Mouse (Mus musculus): ENCODE data around the gene Syn2.

The Syn2 gene

DNA sequence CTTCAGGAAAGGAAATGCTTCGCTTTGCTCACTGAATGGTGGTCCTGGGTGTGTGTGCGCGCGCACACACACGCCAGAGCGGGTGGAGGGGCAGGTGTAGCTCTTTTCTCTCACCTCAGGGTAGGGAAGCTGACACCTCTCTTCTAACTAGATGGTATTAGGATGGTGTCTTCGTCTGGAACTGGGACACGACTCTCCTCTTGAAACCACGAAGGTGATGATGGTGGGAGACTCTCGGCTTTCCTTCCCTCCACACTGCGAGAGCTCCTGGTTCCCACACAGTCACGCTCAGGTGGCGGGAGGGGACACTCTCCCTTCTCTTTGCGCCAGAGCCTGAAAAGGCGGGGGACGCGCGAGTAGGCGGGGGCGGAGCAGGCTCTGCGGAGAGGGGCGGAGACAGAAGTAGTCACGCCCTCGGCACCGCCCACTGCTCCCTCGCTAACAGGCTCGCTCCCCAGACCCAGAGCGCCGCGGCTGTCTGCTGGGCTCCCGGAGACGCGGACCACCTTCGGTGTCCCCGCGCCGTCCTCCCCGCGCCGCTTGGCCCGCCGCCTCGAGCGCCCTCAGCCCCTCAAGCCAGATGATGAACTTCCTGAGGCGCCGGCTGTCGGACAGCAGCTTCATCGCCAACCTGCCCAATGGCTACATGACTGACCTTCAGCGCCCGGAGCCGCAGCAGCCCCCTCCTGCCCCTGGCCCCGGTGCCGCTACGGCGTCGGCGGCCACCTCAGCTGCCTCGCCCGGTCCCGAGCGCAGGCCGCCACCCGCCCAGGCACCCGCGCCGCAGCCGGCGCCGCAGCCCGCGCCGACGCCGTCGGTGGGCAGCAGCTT lies at the start of gene Syn2:
Gene Syn2, plus strand, starts transcription at position 402 of the 831 bp plus-strand sequence.
- DNase-seq (ENCODE audit: low read depth, low spot score) = peak; percentile 88

- DNase-seq (ENCODE audit: low read depth, low spot score) = no peak
Measured at GRCm38 (mm10) chr6:115085274-115085841, 49.3 kb upstream of the Syn2 start.

GRCm38 (mm10) chr6:115088314-115089106 lies 46.2 kb upstream of the Syn2 start:
- DNase-seq (ENCODE audit: low read depth, low spot score) = no peak

- DNase-seq (ENCODE audit: low read depth, low spot score) = no peak
Measured at GRCm38 (mm10) chr6:115091737-115092136, 43.0 kb upstream of the Syn2 start.

GRCm38 (mm10) chr6:115102542-115102941 lies 32.2 kb upstream of the Syn2 start:
- DNase-seq (ENCODE audit: low read depth, low spot score) = no peak

GRCm38 (mm10) chr6:115111426-115111825 lies 23.3 kb upstream of the Syn2 start:
- DNase-seq (ENCODE audit: low read depth, low spot score) = no peak

GRCm38 (mm10) chr6:115122181-115122580 lies 12.5 kb upstream of the Syn2 start:
- DNase-seq (ENCODE audit: low read depth, low spot score) = no peak

DNA sequence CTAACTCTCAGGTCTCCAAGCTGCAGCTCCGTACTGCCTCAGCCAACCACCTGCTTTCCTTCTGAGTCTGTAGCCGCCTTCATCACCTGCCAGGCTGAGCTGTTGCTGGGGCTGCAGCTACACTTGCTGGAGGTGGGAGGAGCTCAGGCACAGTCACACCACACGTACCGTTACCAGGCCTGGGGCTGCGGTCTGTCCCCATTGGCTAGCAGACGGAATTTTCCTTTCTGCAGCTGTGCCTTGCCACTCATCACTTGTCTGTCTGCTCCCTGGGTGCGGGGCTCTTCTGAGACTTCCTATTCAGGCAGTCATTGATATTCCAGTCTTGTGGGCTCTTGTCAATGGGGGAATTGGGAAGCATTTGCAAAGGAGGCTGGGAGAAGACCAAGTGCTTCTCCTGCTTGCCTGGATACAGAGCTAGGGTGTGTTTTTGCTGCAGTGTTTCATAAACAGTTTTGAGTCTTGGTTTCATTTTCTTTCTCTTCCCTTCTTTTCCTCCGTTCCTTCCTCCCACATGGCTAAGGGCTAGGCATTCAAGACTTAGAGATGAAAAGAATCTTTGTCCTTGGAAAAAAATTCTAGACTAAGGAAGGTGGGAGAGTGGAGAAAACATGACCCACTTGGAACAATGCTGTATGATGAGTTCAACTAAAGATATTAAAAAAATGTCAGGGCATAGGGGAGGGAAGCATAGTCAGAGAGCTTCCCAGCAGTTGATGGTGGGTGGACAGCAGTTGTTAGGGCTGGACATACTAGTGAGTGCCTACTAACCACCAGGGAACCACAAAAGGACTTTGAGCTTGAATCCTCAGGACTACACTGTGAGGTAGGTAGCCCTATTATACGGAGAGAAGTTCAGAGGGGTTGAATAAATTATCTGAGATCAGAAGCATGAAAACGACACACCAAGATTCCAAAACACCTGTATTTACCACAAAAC lies 11.2 kb upstream of the Syn2 start:
- DNase-seq (ENCODE audit: low read depth, low spot score) = peak; percentile 73

DNA sequence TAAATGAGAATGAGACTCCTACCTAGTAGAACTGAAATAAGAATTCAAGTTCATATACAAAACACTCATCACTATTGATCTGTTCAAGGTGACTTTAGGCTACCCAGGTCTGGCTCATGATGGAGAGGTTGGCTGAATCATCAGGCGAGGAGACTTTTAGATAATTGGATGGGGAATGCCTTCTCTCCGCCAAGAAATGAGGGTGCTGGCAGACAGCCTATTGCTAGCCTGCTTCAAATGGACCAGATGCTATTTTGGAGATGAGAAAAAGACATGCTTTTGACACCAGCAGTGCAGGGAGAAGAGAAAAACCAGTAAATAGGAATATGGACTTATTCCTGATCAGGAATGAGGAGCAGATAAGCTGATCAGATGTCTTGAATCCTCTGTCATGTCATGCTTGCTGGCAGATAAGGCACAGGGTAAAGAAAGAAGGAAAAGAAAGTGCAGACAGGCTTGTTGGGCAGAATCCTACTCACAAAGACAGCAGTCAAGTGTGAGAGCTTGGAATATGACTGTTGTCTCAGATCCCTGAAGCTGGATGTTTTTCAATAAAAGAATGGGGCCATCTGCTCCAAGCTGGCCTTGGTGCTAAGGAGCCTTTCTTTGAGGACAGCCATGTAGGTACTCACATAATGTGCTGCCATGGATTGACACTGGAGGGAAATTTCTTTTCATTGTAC lies 9.9 kb upstream of the Syn2 start:
- no peak for DNase-seq (ENCODE audit: low read depth, low spot score)

DNA sequence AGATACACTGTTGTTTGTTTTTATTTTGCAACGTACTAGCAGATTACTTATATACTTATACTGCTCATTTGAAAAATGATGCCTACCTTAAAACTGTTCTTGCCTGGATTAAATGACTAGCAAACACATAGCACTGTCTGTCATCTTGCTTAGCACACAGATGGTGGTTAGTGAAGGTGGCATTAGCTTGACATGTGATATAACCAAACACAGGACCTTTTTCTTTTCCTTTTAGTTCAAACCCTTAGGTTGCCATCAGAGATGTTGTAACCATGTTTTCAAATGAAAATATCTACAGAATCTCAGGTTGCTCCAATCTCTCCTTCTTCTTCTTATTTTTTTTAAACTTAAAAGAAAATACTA lies 9.4 kb upstream of the Syn2 start:
- DNase-seq (ENCODE audit: low read depth, low spot score) = no peak

DNA sequence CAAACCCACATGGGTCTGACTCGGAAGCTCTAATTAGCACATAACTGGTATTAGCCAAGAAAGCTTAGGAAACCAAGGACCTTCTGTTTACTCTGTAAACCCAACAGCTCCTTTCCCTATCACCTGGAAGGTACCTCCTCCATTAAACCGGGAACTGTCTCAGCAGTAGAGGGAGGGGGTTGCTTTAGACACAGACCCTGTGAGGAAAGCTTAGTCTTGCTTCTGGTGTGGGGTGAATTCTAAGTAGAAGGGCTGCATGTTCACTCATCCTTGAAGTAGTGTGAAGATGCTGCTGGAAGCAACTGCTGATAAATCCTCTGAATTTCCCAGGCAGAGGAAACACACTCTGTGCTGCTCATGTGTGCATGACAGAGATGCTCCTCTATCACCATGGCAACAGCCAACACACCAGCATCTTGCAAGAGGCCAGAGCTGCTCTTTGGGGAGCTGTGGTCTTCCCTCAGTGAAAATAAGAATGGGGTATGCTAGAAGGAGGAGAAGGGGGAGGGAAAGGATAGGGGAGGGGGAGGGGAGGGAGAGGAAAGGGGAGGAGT lies 8.4 kb upstream of the Syn2 start:
- peak; percentile 19 for DNase-seq (ENCODE audit: low read depth, low spot score)

DNA sequence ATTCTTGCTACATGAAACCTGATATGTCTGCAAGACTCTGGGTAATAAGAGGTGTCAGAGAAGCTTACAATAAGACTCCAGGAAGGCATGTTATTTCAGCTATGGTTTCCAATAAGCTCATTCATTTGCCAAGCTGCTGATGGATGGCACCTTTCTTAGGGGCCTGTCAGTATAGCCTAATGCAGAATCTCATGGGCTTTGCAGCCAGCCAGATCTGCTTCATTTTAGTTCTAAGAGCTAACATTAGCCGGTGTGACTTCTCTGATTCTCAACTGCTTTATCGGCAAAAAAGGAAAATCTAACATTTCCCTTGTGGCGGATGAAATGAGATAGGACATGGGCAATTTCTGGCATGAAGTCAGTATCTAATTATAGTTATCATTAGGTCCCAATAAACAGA lies 7.9 kb upstream of the Syn2 start:
- DNase-seq (ENCODE audit: low read depth, low spot score) = no peak

DNA sequence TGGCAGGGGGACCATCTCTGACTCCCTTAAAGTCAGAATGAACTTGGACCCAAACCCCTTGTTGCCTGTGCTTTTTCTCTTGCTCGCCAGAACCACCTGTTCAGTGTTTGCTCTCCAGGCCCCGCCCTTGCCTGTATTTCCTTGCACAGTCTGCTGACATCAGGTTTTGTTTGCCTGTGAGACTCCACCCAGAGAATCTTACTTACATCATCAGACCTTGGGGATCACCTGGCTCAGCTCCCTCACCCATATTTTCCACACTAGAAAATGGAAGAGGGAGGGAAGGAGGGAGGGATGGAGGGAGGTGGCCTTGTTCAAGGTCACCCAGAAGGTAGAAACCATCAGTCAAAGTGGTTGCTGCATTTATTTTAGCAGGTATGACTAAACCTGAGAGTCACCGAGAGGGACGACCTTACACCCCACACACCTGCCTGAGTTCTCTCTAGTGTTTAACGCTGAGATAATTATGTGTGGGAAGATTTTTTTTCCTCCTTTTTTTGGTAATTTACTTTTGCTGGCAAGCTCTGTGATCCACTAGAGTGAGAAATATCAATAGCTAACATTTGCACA lies 7.4 kb upstream of the Syn2 start:
- DNase-seq (ENCODE audit: low read depth, low spot score) = peak; percentile 13

DNA sequence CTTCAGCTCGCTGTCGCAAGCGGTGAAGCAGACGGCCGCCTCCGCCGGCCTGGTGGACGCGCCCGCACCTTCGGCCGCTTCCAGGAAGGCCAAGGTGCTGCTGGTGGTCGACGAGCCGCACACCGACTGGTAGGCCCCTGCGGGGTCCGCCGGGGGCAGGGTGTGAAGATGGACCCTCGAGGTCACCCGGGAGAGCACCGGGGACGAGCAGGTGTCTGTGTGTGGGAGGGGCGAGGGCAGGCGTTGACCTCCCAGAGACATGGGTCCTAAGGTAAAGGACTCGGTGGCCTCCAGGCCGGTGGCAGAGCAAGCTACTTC lies 589 bp downstream of the Syn2 start:
- DNase-seq (ENCODE audit: low read depth, low spot score) = no peak

DNA sequence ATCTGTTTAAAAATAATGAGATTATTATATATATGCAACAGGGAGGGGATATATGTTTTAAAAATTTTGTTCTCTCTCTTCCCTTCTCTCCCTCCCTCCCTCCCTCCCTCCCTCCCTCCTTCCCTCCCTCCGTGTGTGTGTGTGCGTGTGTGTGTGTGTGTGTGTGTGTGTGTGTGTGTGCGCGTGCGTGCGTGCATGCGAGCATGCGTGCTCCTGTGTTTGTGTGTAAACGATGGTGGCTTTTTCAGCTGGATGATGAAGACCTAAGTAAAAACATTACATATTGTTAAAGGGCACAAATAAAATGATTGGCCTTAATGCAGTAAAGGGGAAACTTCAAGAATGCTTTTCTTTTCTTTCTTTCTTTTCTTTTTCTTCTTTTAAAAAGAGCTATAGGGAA lies 1.5 kb downstream of the Syn2 start:
- DNase-seq (ENCODE audit: low read depth, low spot score) = no peak

DNA sequence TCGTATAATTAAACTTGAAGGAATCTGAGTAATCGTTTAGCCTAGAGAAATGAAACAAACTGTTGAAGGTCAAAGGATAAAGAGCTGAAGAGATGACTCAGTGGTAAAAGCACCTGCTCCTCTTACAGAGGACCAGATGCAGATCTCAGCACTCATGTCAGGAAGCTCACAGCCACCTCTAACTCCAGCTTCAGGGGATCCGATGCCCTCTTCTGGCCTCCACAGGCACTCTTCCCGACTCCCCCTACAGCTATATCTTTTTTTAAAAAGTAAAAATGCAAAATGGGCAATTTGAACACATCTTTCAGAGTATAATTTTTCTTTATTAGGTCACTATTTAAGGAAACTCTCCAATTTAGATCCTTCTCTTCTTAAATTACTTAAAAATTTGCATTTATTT lies 6.7 kb downstream of the Syn2 start:
- no peak for DNase-seq (ENCODE audit: low read depth, low spot score)

- no peak for DNase-seq (ENCODE audit: low read depth, low spot score)
Measured at GRCm38 (mm10) chr6:115161175-115161574, 26.5 kb downstream of the Syn2 start.

- no peak for DNase-seq (ENCODE audit: low read depth, low spot score)
Measured at GRCm38 (mm10) chr6:115165863-115166470, 31.3 kb downstream of the Syn2 start.

DNA sequence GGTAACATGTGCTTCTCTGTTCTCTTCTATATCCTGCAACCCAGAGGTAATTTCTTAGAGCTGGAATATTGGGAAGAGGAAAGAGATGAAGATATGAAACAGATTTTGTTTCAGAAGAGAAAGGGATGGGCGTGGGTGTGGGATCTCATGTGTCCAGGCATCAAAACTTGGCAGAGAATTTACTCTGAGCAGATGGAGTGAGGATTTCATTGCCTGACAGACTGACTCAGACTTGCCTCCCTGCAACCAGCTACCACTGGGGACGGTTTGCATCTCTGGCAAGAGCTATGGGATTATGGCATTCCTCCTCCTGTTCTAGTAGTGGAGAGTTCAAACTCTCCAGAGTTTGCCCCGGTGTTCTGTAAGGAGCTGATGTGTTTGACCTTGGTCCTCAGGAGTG lies 34.2 kb downstream of the Syn2 start:
- no peak for DNase-seq (ENCODE audit: low read depth, low spot score)

DNA sequence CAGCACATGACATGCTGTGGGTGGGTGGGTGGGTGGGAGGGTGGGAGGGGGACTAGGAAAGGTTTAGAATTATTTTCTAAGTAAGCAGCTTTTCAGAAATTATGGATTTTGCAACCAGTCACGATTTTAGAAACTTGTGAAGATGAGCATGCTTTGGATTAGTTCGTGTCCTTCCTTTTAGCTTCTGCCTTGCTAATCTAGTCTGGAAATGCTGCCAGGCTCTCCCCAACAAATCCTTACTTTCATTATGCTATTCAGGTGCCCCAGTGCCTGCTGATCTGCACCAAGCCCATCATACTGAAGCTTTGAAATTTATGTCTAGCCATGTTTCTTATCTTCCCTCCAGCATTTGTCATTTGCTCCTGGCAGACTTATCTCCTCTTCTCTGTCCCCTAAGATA lies 34.8 kb downstream of the Syn2 start:
- DNase-seq (ENCODE audit: low read depth, low spot score) = no peak
